Mouse (Mus musculus) CD4-positive, CD25-positive, alpha-beta regulatory T cell, adult 4 months (primary cell): Measurements from ENCODE around the gene Rsl1d1. TPM values are rescaled to one million over a fixed set of nuclear protein-coding genes. Genes with fewer than 3 reads are reported as not detected.
"Not testable (repeated sequence)": the region's sequence is repeated elsewhere in the genome, so short reads cannot be mapped to it uniquely, and the experiment has no call there.

Experiments used
- ATAC-seq: one replicate; pipeline ENCODE4 v1.8.0; 2017
- polyA plus RNA-seq, 2 experiments: library from polyadenylated mRNA; unstranded; fragments of 100-300 nt; shearing (Covaris generic); gene quantifications; one replicate each; pipeline ENCODE4 v1.2.1; 2017

Gene Rsl1d1
- polyA plus RNA-seq, 2 experiments from 2014 or later = 167 to 177 TPM

DNA sequence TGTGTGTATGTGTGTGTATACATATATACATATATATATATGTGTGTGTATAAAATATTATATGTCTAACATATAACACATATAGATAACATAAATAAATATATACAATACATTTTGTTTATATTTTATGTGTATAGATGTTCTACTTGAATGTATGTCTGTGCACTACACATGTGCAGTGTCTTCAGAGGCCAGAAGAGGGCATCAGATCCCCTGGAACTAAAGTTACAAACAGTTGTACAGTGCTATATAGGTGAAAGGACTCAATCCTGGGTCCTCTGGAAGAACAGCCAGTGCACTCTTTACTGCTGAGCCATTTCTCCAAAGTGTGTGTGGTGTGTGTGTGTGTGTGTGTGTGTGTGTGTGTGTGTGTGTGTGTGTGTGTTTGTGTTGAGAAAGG, 48.6 kb downstream of the Rsl1d1 start:
- ATAC-seq = no peak

DNA sequence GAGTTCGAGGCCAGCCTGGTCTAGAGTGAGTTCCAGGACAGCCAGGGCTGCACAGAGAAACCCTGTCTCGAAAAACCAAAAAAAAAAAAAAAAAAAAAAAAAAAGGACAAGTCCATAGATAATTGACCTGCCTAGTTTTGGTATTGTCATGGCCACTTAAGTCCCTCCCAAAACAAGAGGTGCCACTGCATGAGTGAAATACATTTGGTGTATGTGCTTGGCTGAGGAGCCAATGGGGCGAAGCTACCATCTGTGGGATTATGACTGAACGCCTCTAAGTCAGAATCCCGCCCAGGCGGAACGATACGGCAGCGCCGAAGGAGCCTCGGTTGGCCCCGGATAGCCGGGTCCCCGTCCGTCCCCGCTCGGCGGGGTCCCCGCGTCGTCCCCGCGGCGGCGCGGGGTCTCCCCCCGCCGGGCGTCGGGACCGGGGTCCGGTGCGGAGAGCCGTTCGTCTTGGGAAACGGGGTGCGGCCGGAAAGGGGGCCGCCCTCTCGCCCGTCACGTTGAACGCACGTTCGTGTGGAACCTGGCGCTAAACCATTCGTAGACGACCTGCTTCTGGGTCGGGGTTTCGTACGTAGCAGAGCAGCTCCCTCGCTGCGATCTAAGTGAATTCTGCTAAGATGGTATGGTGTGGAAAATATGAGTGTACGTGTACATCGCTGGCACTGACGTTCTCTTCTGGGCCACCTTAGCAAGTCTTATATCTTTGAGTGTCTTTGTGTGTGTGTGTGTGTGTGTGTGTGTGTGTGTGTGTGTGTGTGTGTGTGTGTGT, 59.2 kb downstream of the Rsl1d1 start:
- ATAC-seq = not testable (repeated sequence)

Other genes starting within 250 kb of the Rsl1d1 start
- gene Snn, start 142.4 kb downstream of the Rsl1d1 start, polyA plus RNA-seq = 1 to 10 TPM; 1.3 to 3.5 TPM
- 10 to 100 TPM; 47.2 to 61.2 TPM for gene Litaf, start 137.2 kb downstream of the Rsl1d1 start, polyA plus RNA-seq
- gene Txndc11, start 68.7 kb downstream of the Rsl1d1 start, polyA plus RNA-seq = 10 to 100 TPM in 1 of 2 experiments, 1 to 10 TPM in 1; 7.3 to 10.5 TPM
- 100 to 1,000 TPM; 255 to 363 TPM for gene Zc3h7a, start 26.9 kb downstream of the Rsl1d1 start, polyA plus RNA-seq
- gene Gspt1, start 51.0 kb upstream of the Rsl1d1 start, polyA plus RNA-seq = 10 to 100 TPM; 31.6 to 35.8 TPM
- not detected for gene Tnfrsf17, start 110.5 kb upstream of the Rsl1d1 start, polyA plus RNA-seq
- gene Snx29, start 119.6 kb upstream of the Rsl1d1 start, polyA plus RNA-seq = 10 to 100 TPM; 11.7 to 16.1 TPM